Mouse (Mus musculus): ENCODE results near the gene Tmem182. TPM values are rescaled to one million over a fixed set of nuclear protein-coding genes. Genes with fewer than 3 reads are reported as not detected.

The Tmem182 gene
- polyA plus RNA-seq, 1 experiment from 2014 or later: 48.5 TPM

GRCm38 (mm10) chr1:40784306-40784705, 21.1 kb upstream of the Tmem182 start:
- WGBS: 87% methylated on average over 9 of the region's 9 CpGs
- H3K27ac ChIP-seq (replicated peaks in 1 of 2; ENCODE audit: control insufficient read depth in 1 of 2, insufficient read depth in 1 of 2, low read depth in 2 of 2, low read length in 2 of 2): no peak overlapping the region
- no peak for ATAC-seq (ENCODE audit: insufficient number of reproducible peaks, insufficient read depth, low FRiP score, low read depth)

DNA sequence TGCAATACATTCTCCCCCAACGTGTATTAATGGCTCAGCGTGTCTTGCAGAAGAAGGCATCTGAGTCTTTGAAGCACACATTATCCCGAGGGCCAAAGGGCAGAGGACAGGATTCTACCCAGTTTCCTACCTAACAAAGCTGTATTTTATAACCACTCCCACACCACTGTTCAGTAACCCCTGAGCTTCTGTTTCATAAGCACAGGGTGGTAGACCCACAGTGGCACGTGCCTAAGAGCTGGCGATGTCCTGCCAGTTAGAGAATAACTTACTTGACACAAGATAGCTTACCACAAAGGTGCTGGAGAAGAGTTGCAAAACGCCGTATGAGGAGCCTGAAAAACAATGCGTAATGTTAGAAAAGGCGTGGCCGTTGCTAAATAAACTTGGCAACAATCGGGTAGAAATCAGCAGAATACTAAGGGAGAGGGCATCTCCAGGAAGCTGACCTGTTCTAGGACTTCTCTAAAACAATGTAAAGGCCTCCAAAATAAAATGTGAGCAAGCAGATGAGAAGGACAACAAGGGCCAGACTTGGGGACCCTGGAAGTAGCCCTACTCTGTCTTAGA, 19.4 kb upstream of the Tmem182 start:
- WGBS: 84% methylated on average over 11 of the region's 11 CpGs
- Histone ChIP-seq H3K27me3 (ENCODE audit: control insufficient read depth, insufficient read depth, low read length) (no peaks in the 10 kb centered on the region), H3K4me3 (ENCODE audit: control insufficient read depth in 1 of 2, insufficient read depth in 1 of 2, low read depth in 1 of 2, low read length in 2 of 2) (no peak overlapping the region), H3K9ac (ENCODE audit: low read length) (no peak overlapping the region), H3K36me3 (ENCODE audit: control insufficient read depth, insufficient read depth, low read length) (peaks cover 9% of the 10 kb centered on the region; the same call in 1 of the 2 replicates), H3K27ac (replicated peaks in 1 of 2; ENCODE audit: control insufficient read depth in 1 of 2, insufficient read depth in 1 of 2, low read depth in 2 of 2, low read length in 2 of 2) (no peak overlapping the region), H3K4me1 (ENCODE audit: control insufficient read depth in 2 of 2, insufficient read depth in 2 of 2, low read length in 2 of 2) (peaks cover 0 to 4% of the 10 kb centered on the region in 2 experiments; a peak in 1 of 4 replicates), H3K9me3 (ENCODE audit: control insufficient read depth, low read length) (no peaks in the 10 kb centered on the region), H3K4me2 (ENCODE audit: low read length) (no peak overlapping the region)
- ATAC-seq (ENCODE audit: insufficient number of reproducible peaks, insufficient read depth, low FRiP score, low read depth): no peak

More at GRCm38 (mm10) chr1:40784306-40784705, 21.1 kb upstream of the Tmem182 start:
- peaks cover 6% of the 10 kb centered on the region; the same call in 1 of the 2 replicates for H3K9me3 ChIP-seq (ENCODE audit: control insufficient read depth, low read length)
- H3K4me1 ChIP-seq (ENCODE audit: control insufficient read depth in 2 of 2, insufficient read depth in 2 of 2, low read length in 2 of 2): no peaks in the 10 kb centered on the region
- no peak overlapping the region for H3K4me3 ChIP-seq (ENCODE audit: control insufficient read depth in 1 of 2, insufficient read depth in 1 of 2, low read depth in 1 of 2, low read length in 2 of 2)
- no peak overlapping the region for H3K4me2 ChIP-seq (ENCODE audit: low read length)
- no peak overlapping the region for H3K9ac ChIP-seq (ENCODE audit: low read length)
- peaks cover 22% of the 10 kb centered on the region for H3K36me3 ChIP-seq (ENCODE audit: control insufficient read depth, insufficient read depth, low read length)
- H3K27me3 ChIP-seq (ENCODE audit: control insufficient read depth, insufficient read depth, low read length): no peaks in the 10 kb centered on the region

- H3K4me3 ChIP-seq (ENCODE audit: control insufficient read depth in 1 of 2, insufficient read depth in 1 of 2, low read depth in 1 of 2, low read length in 2 of 2): no peak overlapping the region
- 84% methylated on average over 6 of the region's 6 CpGs for WGBS
- no peaks in the 10 kb centered on the region for H3K27me3 ChIP-seq (ENCODE audit: control insufficient read depth, insufficient read depth, low read length)
- ATAC-seq (ENCODE audit: insufficient number of reproducible peaks, insufficient read depth, low FRiP score, low read depth): no peak
- H3K27ac ChIP-seq (replicated peaks in 1 of 2; ENCODE audit: control insufficient read depth in 1 of 2, insufficient read depth in 1 of 2, low read depth in 2 of 2, low read length in 2 of 2): no peak overlapping the region
- peaks cover 4% of the 10 kb centered on the region; the same call in 1 of the 2 replicates for H3K36me3 ChIP-seq (ENCODE audit: control insufficient read depth, insufficient read depth, low read length)
- H3K4me2 ChIP-seq (ENCODE audit: low read length): no peak overlapping the region
- no peak overlapping the region for H3K9ac ChIP-seq (ENCODE audit: low read length)
- H3K9me3 ChIP-seq (ENCODE audit: control insufficient read depth, low read length): no peaks in the 10 kb centered on the region
- peaks cover 0 to 4% of the 10 kb centered on the region in 2 experiments; a peak in 1 of 4 replicates for H3K4me1 ChIP-seq (ENCODE audit: control insufficient read depth in 2 of 2, insufficient read depth in 2 of 2, low read length in 2 of 2)
Measured at GRCm38 (mm10) chr1:40788956-40789355, 16.4 kb upstream of the Tmem182 start.

GRCm38 (mm10) chr1:40789666-40790233, 15.7 kb upstream of the Tmem182 start:
- H3K9me3 ChIP-seq (ENCODE audit: control insufficient read depth, low read length): no peaks in the 10 kb centered on the region
- H3K27me3 ChIP-seq (ENCODE audit: control insufficient read depth, insufficient read depth, low read length): no peaks in the 10 kb centered on the region
- peak overlapping the region; percentile 71 to 80 for H3K4me3 ChIP-seq (ENCODE audit: control insufficient read depth in 1 of 2, insufficient read depth in 1 of 2, low read depth in 1 of 2, low read length in 2 of 2)
- H3K4me2 ChIP-seq (ENCODE audit: low read length): peak overlapping the region; percentile 76
- H3K36me3 ChIP-seq (ENCODE audit: control insufficient read depth, insufficient read depth, low read length): no peaks in the 10 kb centered on the region
- WGBS: 36% methylated on average over 5 of the region's 5 CpGs
- H3K9ac ChIP-seq (ENCODE audit: low read length): peak overlapping the region; percentile 75
- peaks cover 0 to 4% of the 10 kb centered on the region in 2 experiments; a peak in 1 of 4 replicates for H3K4me1 ChIP-seq (ENCODE audit: control insufficient read depth in 2 of 2, insufficient read depth in 2 of 2, low read length in 2 of 2)
- ATAC-seq (ENCODE audit: insufficient number of reproducible peaks, insufficient read depth, low FRiP score, low read depth): no peak
- H3K27ac ChIP-seq (replicated peaks in 1 of 2; ENCODE audit: control insufficient read depth in 1 of 2, insufficient read depth in 1 of 2, low read depth in 2 of 2, low read length in 2 of 2): 0 out of 4 replicates have a peak overlapping the region, but pooled peaks of 1 of the 2 experiments have one; percentile 24

GRCm38 (mm10) chr1:40790324-40791141, 14.9 kb upstream of the Tmem182 start, which contains the start of gene Mfsd9:
Mfsd9 (minus strand) TSS chr1:40790687.
- H3K4me1 ChIP-seq (ENCODE audit: control insufficient read depth in 2 of 2, insufficient read depth in 2 of 2, low read length in 2 of 2): peaks cover 0 to 4% of the 10 kb centered on the region in 2 experiments; a peak in 1 of 4 replicates

DNA sequence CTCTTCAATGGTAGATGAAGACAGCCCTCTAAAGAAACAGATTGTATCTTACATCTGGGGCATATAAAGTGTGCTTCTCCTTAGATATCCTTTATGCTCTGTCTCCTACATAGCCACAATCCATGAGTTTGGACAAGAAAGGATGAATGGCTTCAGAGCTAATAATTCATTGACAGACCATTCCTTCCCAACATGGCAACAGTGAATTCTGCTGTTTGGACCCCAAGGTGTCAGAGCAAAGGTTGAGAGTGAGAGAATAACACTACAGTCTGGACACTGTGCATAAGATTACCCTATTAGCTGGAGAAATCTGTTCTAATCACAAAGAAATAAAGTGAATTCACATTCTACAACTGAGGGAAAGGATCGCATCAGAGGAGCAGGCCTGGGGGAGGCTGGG, 9.9 kb upstream of the Tmem182 start:
- no peak overlapping the region for H3K9ac ChIP-seq (ENCODE audit: low read length)
- H3K9me3 ChIP-seq (ENCODE audit: control insufficient read depth, low read length): no peaks in the 10 kb centered on the region
- ATAC-seq (ENCODE audit: insufficient number of reproducible peaks, insufficient read depth, low FRiP score, low read depth): no peak
- no peak overlapping the region for H3K4me3 ChIP-seq (ENCODE audit: control insufficient read depth in 1 of 2, insufficient read depth in 1 of 2, low read depth in 1 of 2, low read length in 2 of 2)
- no peak overlapping the region for H3K4me2 ChIP-seq (ENCODE audit: low read length)
- H3K4me1 ChIP-seq (ENCODE audit: control insufficient read depth in 2 of 2, insufficient read depth in 2 of 2, low read length in 2 of 2): no peaks in the 10 kb centered on the region
- H3K27ac ChIP-seq (replicated peaks in 1 of 2; ENCODE audit: control insufficient read depth in 1 of 2, insufficient read depth in 1 of 2, low read depth in 2 of 2, low read length in 2 of 2): no peak overlapping the region
- H3K36me3 ChIP-seq (ENCODE audit: control insufficient read depth, insufficient read depth, low read length): no peaks in the 10 kb centered on the region
- 88% methylated on average over 1 of the region's 1 CpGs for WGBS
- H3K27me3 ChIP-seq (ENCODE audit: control insufficient read depth, insufficient read depth, low read length): no peaks in the 10 kb centered on the region

More at GRCm38 (mm10) chr1:40790324-40791141, 14.9 kb upstream of the Tmem182 start, which contains the start of gene Mfsd9:
- H3K36me3 ChIP-seq (ENCODE audit: control insufficient read depth, insufficient read depth, low read length): no peaks in the 10 kb centered on the region
- H3K9me3 ChIP-seq (ENCODE audit: control insufficient read depth, low read length): no peaks in the 10 kb centered on the region
- WGBS: 9% methylated on average over 32 of the region's 38 CpGs
- H3K4me3 ChIP-seq (ENCODE audit: control insufficient read depth in 1 of 2, insufficient read depth in 1 of 2, low read depth in 1 of 2, low read length in 2 of 2): peak within 1 kb of the TSS; percentile 71 to 80
- H3K9ac ChIP-seq (ENCODE audit: low read length): peak within 1 kb of the TSS; percentile 75
- no peaks in the 10 kb centered on the region for H3K27me3 ChIP-seq (ENCODE audit: control insufficient read depth, insufficient read depth, low read length)
- peak within 1 kb of the TSS; percentile 76 for H3K4me2 ChIP-seq (ENCODE audit: low read length)
- H3K27ac ChIP-seq (replicated peaks in 1 of 2; ENCODE audit: control insufficient read depth in 1 of 2, insufficient read depth in 1 of 2, low read depth in 2 of 2, low read length in 2 of 2): 0 out of 4 replicates have a peak within 1 kb of the TSS, but pooled peaks of 1 of the 2 experiments have one; percentile 24
- ATAC-seq (ENCODE audit: insufficient number of reproducible peaks, insufficient read depth, low FRiP score, low read depth): peak; percentile 84

GRCm38 (mm10) chr1:40797348-40797747, 8.1 kb upstream of the Tmem182 start:
- Histone ChIP-seq H3K9ac (ENCODE audit: low read length) (no peak overlapping the region), H3K27ac (replicated peaks in 1 of 2; ENCODE audit: control insufficient read depth in 1 of 2, insufficient read depth in 1 of 2, low read depth in 2 of 2, low read length in 2 of 2) (no peak overlapping the region), H3K27me3 (ENCODE audit: control insufficient read depth, insufficient read depth, low read length) (no peaks in the 10 kb centered on the region), H3K4me2 (ENCODE audit: low read length) (no peak overlapping the region), H3K9me3 (ENCODE audit: control insufficient read depth, low read length) (no peaks in the 10 kb centered on the region), H3K36me3 (ENCODE audit: control insufficient read depth, insufficient read depth, low read length) (no peaks in the 10 kb centered on the region), H3K4me3 (ENCODE audit: control insufficient read depth in 1 of 2, insufficient read depth in 1 of 2, low read depth in 1 of 2, low read length in 2 of 2) (no peak overlapping the region), H3K4me1 (ENCODE audit: control insufficient read depth in 2 of 2, insufficient read depth in 2 of 2, low read length in 2 of 2) (no peaks in the 10 kb centered on the region)
- WGBS: 13% methylated on average over 5 of the region's 5 CpGs
- ATAC-seq (ENCODE audit: insufficient number of reproducible peaks, insufficient read depth, low FRiP score, low read depth): no peak
